Mouse (Mus musculus): ENCODE data around the gene Tspan32. TPM values are rescaled to one million over a fixed set of nuclear protein-coding genes. Genes with fewer than 3 reads are reported as not detected.
A peak's percentile ranks its signal among the peaks of the same experiment; 100 is the strongest.

The Tspan32 gene
- 1 to 10 TPM; 1.5 to 2.6 TPM for total RNA-seq (2021)
- long read RNA-seq, experiment 1, partial matches to known transcripts, result 2 of 6 reads
- long read RNA-seq, experiment 1, other reads (novel, unspliced or antisense), result 1 of 6 reads
- long read RNA-seq, experiment 2, partial matches to known transcripts, result 0 of 1 reads
- long read RNA-seq, experiment 2, other reads (novel, unspliced or antisense), result 1 of 1 reads

DNA sequence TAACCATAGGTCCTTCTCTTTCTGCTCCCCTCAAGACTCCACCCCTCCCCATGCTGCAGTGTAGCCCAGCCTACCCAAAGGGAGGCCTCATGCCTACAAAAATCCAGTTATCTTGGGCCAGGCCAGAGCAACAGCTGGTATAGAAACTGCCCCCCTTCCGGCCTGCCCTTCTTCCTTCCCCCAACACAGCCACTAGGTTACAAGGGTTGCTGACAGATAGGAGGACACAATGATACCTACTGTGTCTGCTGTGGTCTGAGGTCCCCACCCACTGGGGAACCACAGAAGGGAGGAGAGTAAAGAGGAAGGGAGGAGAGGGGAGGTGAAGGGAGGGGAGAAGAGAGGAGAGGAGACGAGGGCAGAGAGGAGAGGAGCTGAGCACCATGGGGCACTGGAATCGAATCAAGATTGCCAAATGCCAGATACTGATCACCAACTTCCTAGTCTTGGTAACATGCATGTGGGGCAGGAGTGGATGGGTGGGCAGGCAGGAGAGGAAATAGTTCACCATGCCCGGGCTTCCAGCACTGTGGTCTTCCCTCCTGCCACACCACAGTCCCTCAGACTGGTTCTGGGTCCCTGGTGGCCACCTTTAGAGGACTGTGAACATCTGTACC, at the start of gene Tspan32:
Gene Tspan32 (plus strand): TSS at position 320 of the 617 bp plus-strand sequence.
- DNase-seq (ENCODE audit: low spot score in 2 of 2), result no peak

GRCm38 (mm10) chr7:142956018-142956417, 48.8 kb upstream of the Tspan32 start:
- no peak for DNase-seq (ENCODE audit: low spot score in 2 of 2)

DNA sequence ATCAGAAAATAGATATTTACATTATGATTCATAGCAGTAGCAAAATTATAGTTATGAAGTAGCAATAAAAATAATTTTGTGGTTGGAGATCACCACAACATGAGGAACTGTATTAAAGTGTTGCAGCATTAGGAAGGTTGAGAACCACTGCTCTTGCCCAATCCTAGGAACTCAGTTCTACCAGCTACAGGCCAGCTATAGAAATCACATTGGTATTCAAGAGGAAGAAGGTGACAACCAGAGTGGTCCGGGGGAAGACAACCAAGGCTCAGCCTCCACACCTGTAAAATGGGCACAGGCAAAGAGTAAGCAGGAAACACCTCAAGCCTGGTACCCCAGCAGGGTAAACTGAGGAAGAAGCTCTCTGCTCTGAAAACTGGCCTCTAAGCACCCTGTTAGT, 46.0 kb upstream of the Tspan32 start:
- DNase-seq (ENCODE audit: low spot score in 2 of 2), result no peak

DNA sequence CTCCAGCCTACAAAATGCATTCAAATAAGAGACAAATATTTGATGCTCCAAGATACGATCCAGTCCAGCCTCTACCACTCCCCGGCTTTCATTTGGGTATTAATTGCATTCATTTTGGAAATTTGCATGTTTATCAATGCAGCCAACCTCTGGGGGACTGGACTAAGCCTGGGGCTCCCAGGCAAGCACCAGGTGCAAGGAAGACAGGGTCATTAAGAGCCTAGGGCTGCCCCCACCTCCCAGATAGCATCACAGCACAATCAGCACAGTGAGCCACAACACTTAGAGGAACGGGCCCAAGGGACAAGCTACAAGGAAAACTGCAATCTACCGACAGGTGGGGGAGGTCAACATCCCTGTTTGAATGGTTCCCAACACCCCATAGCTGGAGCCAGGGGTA, 45.1 kb upstream of the Tspan32 start:
- no peak for DNase-seq (ENCODE audit: low spot score in 2 of 2)

GRCm38 (mm10) chr7:142967414-142967883, 37.4 kb upstream of the Tspan32 start:
- peak; percentile 28 to 39 for DNase-seq (ENCODE audit: low spot score in 2 of 2)

- peak in 1 of 2 experiments; percentile 6 for DNase-seq (ENCODE audit: low spot score in 2 of 2)
These were observed 36.7 kb upstream of the Tspan32 start for GRCm38 (mm10) chr7:142967884-142968808.

DNA sequence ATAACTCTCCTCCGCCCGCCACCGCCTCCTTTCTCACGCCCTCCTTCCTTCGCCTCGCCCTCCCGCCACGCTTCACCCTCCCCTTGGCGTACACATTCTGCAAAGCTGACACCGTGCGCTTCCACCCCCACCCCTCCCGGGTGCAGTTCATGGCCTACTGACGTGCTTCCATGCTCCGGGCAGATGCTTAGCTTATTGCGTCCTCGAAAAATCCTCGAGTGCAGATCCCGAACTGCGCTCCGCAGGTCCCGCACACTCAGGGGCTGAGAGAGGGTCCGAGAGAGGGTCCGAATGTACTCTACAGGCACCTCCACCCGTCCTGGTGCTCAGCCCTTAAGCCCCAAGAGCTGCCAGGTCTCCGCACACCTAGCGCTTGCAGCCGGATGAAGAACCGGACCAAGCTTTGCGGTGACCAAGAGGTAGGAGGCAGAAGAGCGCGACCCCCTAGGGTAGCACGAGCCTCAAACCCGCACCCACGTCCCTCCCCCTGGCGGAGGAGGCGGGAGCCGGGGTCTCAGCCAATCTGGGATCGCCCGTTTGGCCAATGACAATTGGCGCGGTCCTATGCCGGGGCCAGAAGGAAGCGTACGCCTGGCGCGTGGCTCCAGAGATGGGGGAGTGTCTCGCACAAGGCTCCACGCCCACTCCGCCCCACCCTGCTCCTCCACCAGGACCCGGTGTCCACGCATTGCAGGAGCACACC, 35.9 kb upstream of the Tspan32 start, which contains the start of gene Ascl2:
Gene Ascl2 (minus strand): TSS at position 456 of the 703 bp plus-strand sequence.
- peak in 1 of 2 experiments; percentile 5 for DNase-seq (ENCODE audit: low spot score in 2 of 2)

DNA sequence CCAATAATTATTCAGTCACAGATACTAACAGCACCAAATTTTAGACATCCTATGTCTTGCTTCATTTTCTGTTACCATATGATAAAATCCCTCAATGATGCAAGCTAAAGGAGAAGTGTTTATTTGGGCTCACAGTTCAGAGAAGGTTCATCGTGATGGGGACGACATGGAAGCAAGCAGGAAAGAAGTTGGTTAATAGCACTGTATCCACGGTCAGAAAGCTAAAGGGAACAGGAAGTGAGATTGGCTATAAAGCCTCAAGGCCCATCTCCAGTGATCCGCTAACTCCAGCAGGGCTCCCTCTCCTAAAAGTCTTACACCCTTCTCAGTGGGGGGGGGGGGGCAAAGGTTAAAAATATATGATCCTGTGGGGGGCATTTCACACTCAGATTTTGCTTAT, 22.9 kb upstream of the Tspan32 start:
- no peak for DNase-seq (ENCODE audit: low spot score in 2 of 2)

GRCm38 (mm10) chr7:142985146-142985545, 19.7 kb upstream of the Tspan32 start:
- DNase-seq (ENCODE audit: low spot score in 2 of 2), result no peak

- no peak for DNase-seq (ENCODE audit: low spot score in 2 of 2)
These were observed 17.1 kb upstream of the Tspan32 start for GRCm38 (mm10) chr7:142987718-142988117.

- no peak for DNase-seq (ENCODE audit: low spot score in 2 of 2)
These were observed 9.8 kb upstream of the Tspan32 start for GRCm38 (mm10) chr7:142995004-142995403.

GRCm38 (mm10) chr7:142995630-142996338, 9.1 kb upstream of the Tspan32 start:
- no peak for DNase-seq (ENCODE audit: low spot score in 2 of 2)

- no peak for DNase-seq (ENCODE audit: low spot score in 2 of 2)
These were observed 7.8 kb upstream of the Tspan32 start for GRCm38 (mm10) chr7:142996998-142997397.

GRCm38 (mm10) chr7:142997403-142998150, 7.3 kb upstream of the Tspan32 start:
- no peak for DNase-seq (ENCODE audit: low spot score in 2 of 2)

DNA sequence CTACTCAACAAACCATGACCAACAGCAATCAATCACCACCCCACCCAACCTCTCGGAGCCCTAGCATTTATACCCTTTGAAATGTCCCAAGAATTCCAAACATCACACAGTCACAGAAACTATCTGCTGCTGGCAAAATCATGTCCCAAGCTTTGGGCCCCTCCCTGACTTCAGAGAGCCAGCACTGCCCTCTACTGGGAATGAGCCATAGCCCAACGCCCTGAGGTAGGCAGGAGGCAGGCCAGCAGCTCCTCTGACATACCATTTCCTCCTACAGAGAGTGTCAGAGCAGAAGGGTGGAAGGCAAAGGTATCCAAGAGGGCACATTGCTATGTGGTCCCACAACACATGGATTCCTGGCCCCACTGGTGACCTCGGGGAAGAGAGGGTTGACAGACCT, 2.2 kb upstream of the Tspan32 start:
- no peak for DNase-seq (ENCODE audit: low spot score in 2 of 2)

DNA sequence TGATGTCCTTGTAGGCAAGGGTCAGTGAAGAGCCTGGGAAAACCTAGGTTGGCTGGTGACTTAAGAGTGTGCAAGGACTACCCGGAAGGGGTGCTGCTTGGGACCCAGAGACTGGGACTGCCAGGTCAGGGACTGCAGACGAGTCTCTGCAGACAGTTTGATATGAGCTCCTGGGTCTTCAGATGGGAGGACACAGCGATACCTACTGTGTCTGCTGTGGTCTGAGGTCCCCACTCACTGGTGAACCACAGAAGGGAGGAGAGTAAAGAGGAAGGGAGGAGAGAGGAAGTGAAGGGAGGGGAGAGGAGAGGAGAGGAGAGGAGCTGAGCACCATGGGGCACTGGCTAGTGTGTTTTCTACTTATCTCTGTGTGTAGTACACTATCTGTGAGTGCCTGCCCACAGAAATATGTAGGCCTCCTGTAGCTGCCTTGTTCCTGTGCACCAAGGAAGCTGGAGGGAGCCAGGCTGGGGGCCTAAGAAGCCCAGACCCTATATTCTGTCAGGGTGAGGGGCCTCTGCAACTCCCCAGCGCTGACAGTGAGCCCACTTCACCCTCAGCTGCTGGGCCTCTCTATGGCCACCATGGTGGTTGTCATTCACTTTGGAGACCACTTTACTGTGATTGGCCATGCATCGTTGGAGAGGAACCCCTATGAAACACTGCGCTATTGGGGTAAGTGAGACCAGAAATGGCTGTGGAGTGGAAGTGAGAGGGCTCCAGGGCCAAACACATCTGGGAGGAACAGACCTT, 674 bp downstream of the Tspan32 start:
- no peak for DNase-seq (ENCODE audit: low spot score in 2 of 2)

- DNase-seq (ENCODE audit: low spot score in 2 of 2), result no peak
These were observed 1.4 kb downstream of the Tspan32 start for GRCm38 (mm10) chr7:143006097-143006755.

Measured in adrenal gland, postnatal 4 days (tissue).